Mouse (Mus musculus) frontal cortex, adult 2 months (tissue): ENCODE measurements at regions not wholly inside any gene's neighbourhood (a gene's known extent, or its start where the extent isn't known, plus 50 kb on each side); places are given as distances from the start of the nearest gene placed in this dataset.

Source experiments
- DNase-seq, 2 experiments: peaks; one replicate each; pipeline ENCODE4 v3.0.0; 2022; ENCODE audit warnings: low spot score in 1 of 2; ENCODE audit errors: extremely low spot score in 1 of 2

DNA sequence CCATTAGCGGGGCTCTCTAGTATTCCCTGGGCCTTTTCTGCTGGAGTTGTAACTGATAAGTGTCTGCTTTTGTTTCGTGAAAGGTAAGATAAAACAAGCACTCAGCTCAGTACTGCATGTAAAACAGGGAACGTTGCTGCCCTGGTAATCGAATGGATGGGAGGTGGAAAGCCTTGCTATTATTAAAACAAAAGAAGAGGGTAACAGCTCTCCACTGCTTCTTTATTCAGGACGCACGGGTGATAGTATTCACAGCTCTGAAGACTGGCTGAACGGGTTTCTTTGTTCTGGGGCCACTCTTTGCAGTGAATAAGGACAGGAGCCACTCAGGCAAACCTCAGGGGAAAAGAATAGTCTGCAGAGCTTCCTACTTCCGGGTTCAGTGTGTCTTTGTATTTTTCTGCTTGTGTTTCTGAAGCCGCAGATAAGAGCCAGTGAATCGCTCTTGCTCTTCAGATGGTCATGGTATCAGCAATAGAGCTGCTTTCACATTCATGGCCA, 185.6 kb upstream of the Auts2 start:
- DNase-seq, result no peak

DNA sequence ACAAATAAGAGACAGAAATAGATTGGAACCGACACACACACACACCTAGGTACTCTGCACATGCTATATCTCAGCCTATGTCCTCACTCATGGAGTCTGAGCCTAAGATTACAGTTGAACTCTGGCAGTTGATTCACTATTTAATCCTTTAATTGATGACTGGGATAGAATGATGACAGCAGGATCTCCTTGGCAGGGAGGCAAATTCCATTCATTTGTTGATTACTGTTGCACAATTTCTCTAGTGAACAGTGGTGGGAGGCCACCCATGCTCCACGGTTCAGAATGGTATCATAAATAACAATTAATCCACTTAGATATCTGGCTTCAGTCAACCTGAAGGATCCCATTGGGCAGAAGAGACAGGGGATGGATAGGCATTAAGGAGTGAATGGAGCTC, 181.3 kb upstream of the Auts2 start:
- DNase-seq, result no peak

DNA sequence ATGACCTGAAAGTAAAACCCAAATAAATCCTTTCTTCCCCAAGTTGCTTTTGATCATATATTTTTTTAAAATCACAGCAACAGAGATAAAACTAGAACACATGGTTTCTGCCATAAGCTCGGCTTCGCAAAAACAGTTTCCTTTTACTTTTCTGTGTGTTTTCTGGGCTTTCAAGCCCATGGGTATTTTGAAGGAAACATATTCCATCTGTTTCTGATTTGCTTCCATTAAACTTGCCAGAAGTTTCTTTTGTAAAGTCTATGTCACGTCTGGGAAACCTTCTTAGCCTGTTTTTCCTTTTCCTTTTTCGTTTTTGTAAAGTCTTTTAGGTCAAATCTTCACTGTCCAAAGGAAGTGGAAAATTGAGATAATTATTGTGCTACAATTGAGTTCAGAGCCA, 167.2 kb upstream of the Auts2 start:
- no peak for DNase-seq

DNA sequence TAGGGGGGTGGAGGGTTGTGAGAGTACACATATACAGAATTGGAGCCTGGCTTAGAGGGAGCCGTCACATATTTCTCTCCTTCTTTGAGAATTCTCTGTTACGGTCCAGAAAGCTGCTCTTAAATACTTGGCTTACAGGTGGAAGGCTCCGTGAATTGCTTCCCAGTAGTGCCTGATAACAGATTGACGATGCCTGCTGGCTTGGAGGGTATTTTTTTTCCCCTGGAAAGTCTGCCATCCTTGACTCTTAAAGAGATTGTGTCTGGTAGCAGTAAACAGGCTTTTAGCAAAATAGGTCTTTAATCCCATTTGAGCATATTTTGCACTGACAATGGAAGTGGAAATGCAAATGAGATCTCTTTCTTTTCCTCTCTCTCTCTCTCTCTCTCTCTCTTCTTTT, 164.4 kb upstream of the Auts2 start:
- DNase-seq, result no peak

DNA sequence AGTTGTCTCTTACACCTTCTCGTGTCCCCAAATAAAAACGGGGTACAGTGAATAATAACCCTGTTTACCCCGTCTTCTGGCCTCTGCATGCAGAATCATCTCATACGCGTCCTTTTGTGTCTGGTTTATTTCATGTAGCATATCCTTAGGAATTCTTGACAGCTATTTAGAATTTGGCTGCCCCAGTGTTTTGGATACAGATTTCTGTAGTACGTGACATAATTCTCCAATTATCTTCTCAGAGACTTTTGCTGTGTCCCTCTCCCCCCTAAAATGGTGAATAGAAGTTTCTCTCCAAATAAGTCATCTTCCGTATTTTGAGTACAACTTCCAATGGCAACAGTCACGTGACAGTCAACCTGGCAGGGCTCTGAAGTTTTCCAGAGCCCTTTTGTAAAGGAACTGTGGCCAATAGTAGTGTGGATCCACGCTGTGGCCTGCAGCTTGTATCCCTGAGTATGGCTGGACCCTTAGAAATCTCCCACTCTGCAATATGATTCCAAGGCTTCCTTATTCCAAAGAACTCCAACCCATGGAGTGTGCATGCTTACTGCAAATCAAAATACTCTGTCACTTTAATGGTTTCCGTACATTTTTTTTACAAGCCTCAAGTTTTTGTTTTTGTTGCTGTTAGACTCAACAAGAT, 160.4 kb upstream of the Auts2 start:
- DNase-seq, result no peak

DNA sequence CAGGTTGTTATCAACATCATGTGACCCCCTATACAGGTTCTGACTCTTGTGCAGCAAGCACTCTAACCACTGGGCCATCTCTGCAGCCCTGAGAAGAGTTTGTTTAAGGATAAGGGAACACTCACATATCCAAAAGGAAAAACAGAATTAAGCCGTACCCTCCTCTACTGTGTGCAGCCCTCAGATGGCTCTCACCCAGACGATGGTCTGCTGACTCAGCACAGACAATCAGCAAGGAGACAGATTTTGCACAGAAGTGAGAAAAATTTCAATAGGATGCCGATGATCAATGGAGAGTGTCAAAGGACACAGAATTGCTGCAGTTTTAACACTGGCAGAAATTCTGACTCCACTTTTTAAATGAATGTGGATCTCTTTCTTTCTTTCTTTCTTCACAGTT, 159.4 kb upstream of the Auts2 start:
- DNase-seq, result no peak

DNA sequence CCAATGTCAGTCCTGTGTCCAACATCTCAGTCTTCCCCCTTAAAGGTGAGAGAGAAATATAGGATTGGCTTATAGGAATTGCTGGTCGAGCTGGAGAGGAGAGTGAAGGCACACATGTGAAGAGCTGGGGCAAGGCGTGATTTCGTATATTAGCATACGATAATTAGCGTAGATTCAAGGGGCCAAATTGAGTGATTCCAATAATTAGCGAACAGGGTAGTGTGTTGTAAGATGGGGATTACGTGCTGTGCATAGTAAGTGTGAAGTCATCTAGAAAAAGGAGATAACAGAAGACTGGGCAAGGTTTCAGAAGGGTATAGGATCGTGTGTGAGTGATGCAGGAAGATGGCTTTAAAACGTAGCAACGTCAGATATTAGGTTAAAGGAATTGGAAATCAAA, 147.6 kb upstream of the Auts2 start:
- no peak for DNase-seq

DNA sequence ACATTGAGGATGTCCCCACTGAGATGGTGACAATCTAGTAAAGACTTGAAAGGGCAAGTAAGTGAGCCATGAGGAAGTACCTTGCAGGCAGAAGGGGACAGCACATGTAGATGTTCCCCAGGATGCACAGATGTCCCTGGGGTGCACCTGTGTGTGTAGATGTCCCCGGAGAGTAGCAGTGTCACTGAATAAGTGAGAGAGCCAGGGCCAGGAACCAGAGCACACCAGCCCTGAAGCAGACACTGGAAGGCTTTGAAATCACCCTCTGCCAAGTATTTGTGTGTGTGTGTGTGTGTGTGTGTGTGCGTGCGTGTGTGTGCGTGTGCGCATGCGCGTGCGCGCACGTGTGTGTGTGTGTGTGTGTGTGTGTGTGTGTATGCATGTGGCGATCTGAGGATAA, 132.1 kb upstream of the Auts2 start:
- no peak for DNase-seq

DNA sequence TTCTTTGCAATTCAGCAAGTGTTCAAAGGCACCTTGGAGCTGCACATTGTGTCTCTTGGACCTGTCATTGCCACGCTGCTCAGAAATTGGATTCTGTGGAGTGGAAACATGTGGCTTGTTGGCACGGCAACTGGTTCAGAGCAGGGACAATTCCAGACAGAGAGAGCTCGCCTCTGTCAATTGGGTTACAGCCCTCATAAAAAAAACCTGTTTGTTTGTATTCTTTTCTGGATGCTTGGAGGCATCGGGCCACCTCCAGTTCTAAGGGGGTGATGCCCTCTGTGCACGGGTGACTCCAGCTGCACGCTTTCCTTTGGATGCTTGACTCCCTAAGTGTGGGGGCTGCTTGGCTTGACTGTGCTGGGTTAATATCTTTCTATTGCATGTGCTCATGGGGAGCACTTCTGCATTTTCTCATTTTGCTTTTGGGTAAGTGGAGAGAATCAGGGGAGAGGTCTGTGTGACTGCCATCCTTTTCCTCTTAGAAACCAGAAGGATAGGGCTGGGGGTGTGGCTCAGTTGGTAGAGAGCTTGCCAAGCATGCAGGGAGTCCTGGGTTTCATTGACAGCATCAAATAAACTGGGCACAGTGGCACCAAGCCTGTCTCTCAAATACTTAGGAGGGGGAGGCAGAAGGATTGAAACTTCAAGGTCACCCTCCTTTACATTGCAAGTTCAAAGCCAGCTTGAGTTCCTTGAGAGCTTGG, 130.6 kb upstream of the Auts2 start:
- no peak for DNase-seq

DNA sequence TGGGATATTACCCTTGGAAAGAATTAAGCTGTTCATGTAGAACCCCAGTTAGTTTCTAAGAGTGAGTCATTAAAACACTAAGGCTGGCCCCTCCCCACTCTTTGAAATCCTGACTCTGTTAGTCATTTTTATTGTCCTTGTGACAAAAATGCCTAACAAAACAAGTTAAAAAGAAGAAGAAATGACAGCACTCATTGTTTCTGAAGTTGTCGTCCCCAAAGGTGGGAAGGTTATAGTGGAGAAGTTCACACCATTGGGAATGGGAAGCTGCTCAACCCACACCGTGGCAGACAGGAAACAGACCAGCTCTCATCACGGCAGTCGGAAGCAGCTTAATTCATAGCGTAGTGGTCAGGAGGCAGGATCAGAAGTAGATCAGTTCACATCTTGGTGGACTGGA, 128.4 kb upstream of the Auts2 start:
- no peak for DNase-seq

DNA sequence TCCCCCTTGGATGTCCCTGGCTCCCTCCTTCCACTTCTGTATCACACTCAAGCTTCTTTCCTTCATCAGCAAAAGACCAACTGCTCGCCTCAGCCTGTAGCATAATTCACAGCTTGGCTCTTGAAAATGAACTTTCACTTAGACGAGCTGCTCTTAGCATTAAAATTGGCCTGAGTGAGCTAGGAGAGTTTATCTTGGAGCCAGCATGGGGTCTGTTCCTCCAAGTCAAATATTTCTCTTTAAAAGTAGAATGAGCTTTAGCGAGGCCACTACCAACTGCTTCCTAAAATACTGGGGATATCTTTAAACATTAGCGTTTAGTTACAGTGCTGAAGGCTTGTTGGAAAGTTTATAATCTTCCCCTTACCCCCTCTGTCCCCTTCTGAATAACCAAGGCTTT, 124.2 kb upstream of the Auts2 start:
- DNase-seq, result no peak

DNA sequence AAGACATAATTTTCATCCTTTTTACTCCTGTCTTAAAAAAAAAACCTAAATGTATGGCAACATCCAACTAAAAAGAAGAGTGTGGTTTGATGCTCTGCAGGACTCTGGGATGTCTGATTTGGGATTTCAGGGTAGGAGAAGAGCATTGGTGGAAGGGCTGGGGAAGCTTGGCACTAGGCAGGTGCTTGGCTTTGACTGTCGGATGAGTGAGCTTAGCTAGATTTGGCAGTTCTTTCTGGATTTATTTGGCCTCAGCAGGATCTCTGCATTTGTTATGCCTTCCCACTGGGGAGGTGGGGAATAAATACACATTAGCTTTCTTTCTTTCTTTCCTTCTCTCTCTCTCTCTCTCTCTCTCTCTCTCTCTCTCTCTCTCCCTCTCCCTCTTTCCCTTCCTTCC, 118.1 kb upstream of the Auts2 start:
- no peak for DNase-seq

DNA sequence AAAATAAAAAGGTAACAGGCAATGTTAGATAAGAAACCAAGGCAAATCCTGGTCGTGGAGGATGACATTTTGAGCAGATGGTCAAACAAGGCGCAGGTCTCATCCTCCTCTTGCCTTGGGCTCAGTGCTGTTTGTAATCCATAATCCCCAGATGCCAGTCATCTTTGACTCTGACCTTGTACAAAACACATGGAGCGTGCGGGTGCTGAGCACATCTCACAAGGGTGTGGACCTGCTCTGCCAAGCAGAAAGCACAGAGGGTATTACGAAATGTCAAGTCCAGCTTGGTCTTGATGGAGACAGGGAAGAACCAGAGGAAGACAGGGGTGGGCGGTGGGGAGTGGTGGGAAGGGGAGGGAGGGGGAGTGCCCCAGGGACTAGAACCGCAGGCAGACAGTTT, 116.9 kb upstream of the Auts2 start:
- DNase-seq, result no peak

DNA sequence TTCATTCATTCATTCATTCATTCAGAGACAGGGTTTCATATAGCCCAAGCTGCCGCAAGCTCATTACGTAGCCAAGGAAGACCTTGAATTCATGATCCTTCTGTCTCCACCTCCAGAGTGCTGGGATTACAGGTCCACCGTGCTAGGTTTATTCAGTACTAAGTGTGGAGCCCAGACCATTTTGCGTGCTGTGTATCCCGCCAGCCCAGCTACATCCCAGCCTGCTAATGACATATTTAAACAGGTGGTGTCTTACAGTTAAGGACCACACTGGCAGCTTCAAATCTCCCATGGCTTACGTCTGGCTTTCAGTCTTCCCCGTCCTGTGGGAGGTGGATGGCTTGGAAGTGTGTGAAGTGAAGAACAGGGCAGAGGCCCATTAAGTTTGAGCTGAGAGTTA, 111.2 kb upstream of the Auts2 start:
- DNase-seq, result no peak

DNA sequence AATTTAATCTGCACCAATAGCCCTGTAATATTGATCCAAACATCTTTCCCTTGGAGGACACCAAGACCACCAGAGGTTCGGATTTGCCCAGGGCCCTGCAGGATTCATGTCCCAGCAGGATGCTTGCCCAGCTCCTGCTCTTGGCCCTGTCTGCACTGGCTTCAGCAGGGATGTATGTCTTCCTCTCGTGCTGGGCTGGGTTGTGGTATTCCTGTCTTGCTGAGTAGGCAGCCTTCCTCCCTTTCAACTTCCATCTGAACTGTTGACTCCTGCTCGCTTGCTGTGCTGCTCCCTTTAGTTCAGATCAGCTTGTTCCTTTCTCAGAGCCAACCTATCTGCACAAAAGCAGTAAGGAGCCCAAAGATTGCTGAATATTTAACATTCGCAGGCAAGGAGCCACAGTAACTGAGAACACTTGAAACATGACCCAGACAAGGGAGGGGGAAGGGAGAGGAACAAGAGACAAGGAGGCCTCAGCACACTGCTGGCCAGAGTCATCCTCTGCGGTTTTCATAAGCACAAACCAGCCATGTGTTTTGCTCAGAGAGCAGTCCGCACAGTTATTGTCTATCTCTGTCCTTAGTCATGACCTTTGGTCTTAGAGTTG, 110.7 kb upstream of the Auts2 start:
- peak; percentile 13 to 14 for DNase-seq

DNA sequence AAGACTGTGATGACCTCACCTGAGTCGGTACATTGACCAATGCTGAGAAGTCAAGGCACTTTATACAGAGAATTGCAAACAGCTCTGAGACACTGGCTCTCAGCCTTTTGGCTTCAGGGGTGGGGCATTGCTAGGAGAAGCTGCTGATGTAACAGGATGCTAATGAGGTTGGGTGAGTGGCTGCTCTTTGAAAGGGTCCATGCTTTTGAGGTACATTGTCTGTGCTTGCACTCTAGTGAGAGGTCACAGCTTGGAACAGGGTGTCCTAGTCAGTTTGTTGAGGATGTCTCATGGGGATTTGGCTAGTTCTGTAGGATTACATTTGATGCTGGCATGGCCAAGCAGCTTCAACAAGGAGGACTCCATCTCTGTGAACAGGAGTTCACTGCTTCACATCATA, 109.1 kb upstream of the Auts2 start:
- DNase-seq, result no peak

DNA sequence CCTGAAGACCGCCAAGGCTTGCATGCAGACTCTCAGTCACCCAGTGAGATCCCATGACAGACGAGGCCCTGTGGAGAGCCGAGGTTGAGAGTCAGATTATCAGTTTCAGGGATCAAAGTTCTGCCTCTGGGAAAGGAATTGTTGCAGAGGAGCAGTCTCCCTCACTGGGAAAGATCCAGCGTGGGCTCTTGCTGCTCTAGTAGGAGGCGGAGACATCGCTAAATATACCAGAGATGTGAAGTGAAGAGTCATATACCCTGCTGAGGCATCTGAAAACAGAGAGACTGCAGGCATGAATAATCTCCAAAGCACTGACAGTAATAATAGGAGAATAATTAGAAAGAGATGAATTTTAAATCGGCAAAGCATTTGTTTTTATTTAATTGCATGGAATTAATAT, 106.6 kb upstream of the Auts2 start:
- peak; percentile 20 to 57 for DNase-seq

DNA sequence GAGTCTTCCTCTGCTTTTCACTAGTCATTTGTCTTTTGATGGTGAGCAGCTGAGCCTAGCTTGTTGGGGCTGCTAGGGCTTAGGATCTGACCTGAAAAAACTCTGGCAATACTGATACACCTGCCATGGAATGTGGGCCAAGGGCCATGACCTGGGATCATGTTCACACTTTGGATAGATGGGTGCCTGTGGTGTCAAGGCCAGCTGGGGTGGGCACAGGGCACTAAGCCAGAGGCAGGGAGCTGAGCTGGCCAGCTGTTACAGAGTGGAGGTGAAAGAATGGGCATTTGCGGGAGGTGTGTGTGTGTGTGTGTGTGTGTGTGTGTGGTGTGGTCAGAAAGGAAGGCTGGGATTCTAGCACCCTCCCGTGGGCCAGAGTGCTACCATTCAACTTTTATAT, 105.6 kb upstream of the Auts2 start:
- no peak for DNase-seq

DNA sequence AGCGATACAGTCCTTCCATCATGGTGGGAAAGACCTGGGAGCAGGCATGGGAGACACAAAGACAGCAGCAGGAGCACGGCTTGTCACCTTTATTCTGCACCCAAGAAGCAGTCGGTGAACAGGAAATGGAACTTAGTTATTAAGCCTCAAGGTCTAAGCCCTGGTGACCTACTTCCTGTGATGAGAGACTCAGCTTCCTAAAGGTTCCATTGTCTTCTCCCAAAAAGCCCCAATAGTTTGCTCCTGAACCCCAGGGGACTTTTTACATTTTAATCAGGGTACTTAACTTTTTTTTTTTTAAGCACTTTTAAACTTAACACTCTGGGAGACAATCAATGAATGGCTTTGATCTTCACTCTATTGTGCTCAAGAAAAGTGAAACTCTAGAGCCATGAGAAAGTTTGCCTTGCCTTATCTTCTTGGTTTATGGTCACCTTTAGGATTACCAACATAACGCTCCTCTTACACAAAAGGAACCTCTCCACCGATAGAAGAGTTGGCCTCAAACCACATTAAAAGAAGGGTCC, 101.6 kb upstream of the Auts2 start:
- no peak for DNase-seq

DNA sequence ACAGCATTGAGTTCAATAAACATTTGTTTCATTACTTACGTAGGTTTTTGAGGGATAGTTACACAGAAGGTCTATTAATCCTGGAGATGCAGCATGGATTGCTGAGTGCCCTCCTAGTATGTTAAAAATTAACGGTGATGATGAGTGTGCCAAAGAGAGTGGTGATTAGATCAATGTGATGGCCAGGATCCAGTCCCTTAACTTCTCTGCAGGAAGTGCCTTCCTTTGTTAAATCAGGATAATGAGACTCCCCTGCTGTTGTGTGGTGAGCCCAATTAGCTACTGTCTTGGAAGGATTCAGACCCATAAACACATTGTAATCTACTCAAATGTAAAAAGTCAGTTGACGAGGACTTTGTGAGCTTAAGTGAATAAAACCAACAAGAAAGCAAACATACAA, 100.1 kb upstream of the Auts2 start:
- DNase-seq, result no peak

DNA sequence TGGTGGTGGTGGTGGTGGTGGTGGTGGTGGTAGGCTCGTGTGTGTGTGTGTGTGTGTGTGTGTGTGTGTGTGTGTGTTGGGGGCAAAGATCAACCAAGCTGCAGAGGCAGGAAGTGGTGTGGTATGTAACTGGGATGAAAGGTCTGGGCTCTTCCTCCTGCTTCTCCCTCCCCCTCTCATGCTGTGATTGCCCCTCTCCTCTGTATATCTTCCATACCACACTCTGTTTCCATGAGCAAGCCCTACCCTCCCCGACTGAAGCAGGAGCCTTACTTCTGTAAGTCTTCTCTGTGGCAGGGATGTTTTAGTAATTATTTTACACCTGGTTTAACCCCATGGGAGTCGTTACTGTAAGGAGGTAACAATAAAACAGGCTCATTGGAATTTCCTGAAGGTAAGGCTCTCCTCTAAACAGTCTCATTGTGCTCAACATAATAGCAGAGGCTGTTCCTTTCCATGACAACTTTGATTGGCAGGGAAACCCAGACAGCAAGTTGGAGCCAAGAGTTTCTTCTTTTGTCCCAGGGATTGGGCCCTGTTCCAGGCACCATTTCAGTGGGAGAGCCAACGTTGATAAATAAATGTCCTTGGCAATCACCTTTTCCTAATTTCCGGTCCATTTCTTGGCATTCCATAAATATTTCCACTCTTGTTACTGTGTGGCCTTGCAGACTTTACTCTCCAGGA, 90.2 kb upstream of the Auts2 start:
- no peak for DNase-seq
